Mouse (Mus musculus) thymus, postnatal 4 days (tissue): ENCODE results near the gene Cmtm8.
A peak's percentile ranks its signal among the peaks of the same experiment; 100 is the strongest.

Experiments used
- DNase-seq: peaks from one replicate; pipeline ENCODE4 v3.0.0; 2021

The Cmtm8 gene

GRCm38 (mm10) chr9:114818918-114819317, 25.0 kb downstream of the Cmtm8 start:
- no peak for DNase-seq

GRCm38 (mm10) chr9:114817012-114817411, 26.9 kb downstream of the Cmtm8 start:
- no peak for DNase-seq

GRCm38 (mm10) chr9:114816121-114816520, 27.8 kb downstream of the Cmtm8 start:
- DNase-seq, result no peak

- DNase-seq, result peak; percentile 59
Observed at GRCm38 (mm10) chr9:114815315-114815714, 28.6 kb downstream of the Cmtm8 start.

GRCm38 (mm10) chr9:114812001-114812400, 32.0 kb downstream of the Cmtm8 start:
- DNase-seq, result no peak

- no peak for DNase-seq
Observed at GRCm38 (mm10) chr9:114810837-114811236, 33.1 kb downstream of the Cmtm8 start.

GRCm38 (mm10) chr9:114808671-114809070, 35.3 kb downstream of the Cmtm8 start:
- no peak for DNase-seq

- DNase-seq, result no peak
Observed at GRCm38 (mm10) chr9:114807261-114807660, 36.7 kb downstream of the Cmtm8 start.

- DNase-seq, result no peak
Observed at GRCm38 (mm10) chr9:114805151-114805671, 38.7 kb downstream of the Cmtm8 start.

GRCm38 (mm10) chr9:114802191-114802590, 41.8 kb downstream of the Cmtm8 start:
- DNase-seq, result no peak

- DNase-seq, result no peak
Observed at GRCm38 (mm10) chr9:114801301-114801700, 42.7 kb downstream of the Cmtm8 start.

- no peak for DNase-seq
Observed at GRCm38 (mm10) chr9:114799498-114800107, 44.4 kb downstream of the Cmtm8 start.

GRCm38 (mm10) chr9:114798845-114799244, 45.1 kb downstream of the Cmtm8 start:
- no peak for DNase-seq

- DNase-seq, result peak; percentile 82
Observed at GRCm38 (mm10) chr9:114797329-114798004, 46.5 kb downstream of the Cmtm8 start.

GRCm38 (mm10) chr9:114796473-114797050, 47.4 kb downstream of the Cmtm8 start:
- no peak for DNase-seq

GRCm38 (mm10) chr9:114794491-114794890, 49.5 kb downstream of the Cmtm8 start:
- no peak for DNase-seq

GRCm38 (mm10) chr9:114793764-114794295, 50.1 kb downstream of the Cmtm8 start:
- DNase-seq, result no peak

- DNase-seq, result no peak
Observed at GRCm38 (mm10) chr9:114789989-114790388, 54.0 kb downstream of the Cmtm8 start.

GRCm38 (mm10) chr9:114789557-114789956, 54.4 kb downstream of the Cmtm8 start:
- DNase-seq, result no peak

- DNase-seq, result no peak
Observed at GRCm38 (mm10) chr9:114788697-114789096, 55.3 kb downstream of the Cmtm8 start.

- DNase-seq, result no peak
Observed at GRCm38 (mm10) chr9:114787716-114788115, 56.2 kb downstream of the Cmtm8 start.

- DNase-seq, result no peak
Observed at GRCm38 (mm10) chr9:114787134-114787533, 56.8 kb downstream of the Cmtm8 start.

- no peak for DNase-seq
Observed at GRCm38 (mm10) chr9:114785432-114786125, 58.4 kb downstream of the Cmtm8 start.
